Mouse (Mus musculus): ENCODE measurements at regions not wholly inside any gene's neighbourhood (a gene's known extent, or its start where the extent isn't known, plus 50 kb on each side); places are given as distances from the start of the nearest gene placed in this dataset.

DNA sequence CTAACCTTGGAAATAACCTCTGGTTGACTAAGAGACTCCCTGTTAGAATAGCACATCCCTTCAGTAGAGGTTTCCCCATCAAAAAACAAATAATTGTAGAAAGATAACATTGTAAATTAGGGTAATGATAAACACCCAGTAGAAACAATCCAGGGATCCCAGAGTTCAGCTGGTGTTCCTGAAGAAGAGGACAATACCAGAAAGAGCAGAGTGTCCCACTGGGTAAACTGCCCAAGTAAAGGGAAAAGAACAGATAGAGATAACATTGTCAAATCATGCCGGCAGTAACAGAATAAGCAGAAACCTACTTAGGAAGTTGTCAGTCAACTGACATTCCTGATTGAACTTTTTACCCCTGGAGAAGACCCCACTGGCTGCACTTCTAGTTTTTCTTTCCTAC, 440.1 kb downstream of the Cdh11 start:
- Histone ChIP-seq H3K27me3 (replicated peaks; ENCODE audit: control insufficient read depth, insufficient read depth, low read length) (no peaks in the 10 kb centered on the region), H3K9me3 (ENCODE audit: control insufficient read depth, low read length) (no peaks in the 10 kb centered on the region), H3K4me2 (ENCODE audit: low read length) (no peak overlapping the region), H3K4me3 (ENCODE audit: low read depth, low read length) (no peak overlapping the region), H3K9ac (ENCODE audit: low read length) (no peak overlapping the region), H3K4me1 (replicated peaks; ENCODE audit: control insufficient read depth, insufficient read depth, low read length) (no peaks in the 10 kb centered on the region), H3K27ac (ENCODE audit: low read depth) (no peak overlapping the region), H3K36me3 (ENCODE audit: control insufficient read depth, insufficient read depth, low read length) (no peaks in the 10 kb centered on the region)
- ATAC-seq (replicated peaks; ENCODE audit: low FRiP score, low TSS enrichment, low read depth), result no peak
- no peak for DNase-seq (ENCODE audit: low spot score)
- WGBS, result 55% methylated on average over 1 of the region's 1 CpGs

DNA sequence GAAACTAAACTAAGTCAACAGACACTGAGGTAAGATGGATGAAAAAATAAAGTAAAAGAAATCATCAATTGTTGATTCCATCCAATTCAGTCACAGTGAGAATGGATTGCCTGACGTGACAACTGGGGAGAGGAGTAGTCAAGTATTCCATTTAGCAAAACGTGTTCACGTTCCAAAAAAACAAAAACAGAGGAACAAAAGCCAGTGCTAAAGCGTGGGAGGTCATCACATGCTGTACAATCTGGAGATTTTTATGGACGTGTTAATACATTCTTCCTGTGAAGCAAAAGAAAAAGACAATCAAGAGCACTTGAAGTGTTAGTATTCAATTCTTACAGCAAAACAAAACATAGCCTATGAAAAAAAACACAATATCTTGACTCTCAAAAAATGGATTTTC, 452.9 kb downstream of the Cdh11 start:
- WGBS, result 73% methylated on average over 5 of the region's 5 CpGs
- no peaks in the 10 kb centered on the region for H3K36me3 ChIP-seq (ENCODE audit: control insufficient read depth, insufficient read depth, low read length)
- no peaks in the 10 kb centered on the region for H3K4me1 ChIP-seq (replicated peaks; ENCODE audit: control insufficient read depth, insufficient read depth, low read length)
- no peaks in the 10 kb centered on the region for H3K9me3 ChIP-seq (ENCODE audit: control insufficient read depth, low read length)
- no peak overlapping the region for H3K4me3 ChIP-seq (ENCODE audit: low read depth, low read length)
- no peak overlapping the region for H3K9ac ChIP-seq (ENCODE audit: low read length)
- no peak overlapping the region for H3K27ac ChIP-seq (ENCODE audit: low read depth)
- ATAC-seq (replicated peaks; ENCODE audit: low FRiP score, low TSS enrichment, low read depth) (no peak), DNase-seq (ENCODE audit: low spot score) (no peak)
- no peaks in the 10 kb centered on the region for H3K27me3 ChIP-seq (replicated peaks; ENCODE audit: control insufficient read depth, insufficient read depth, low read length)
- H3K4me2 ChIP-seq (ENCODE audit: low read length), result no peak overlapping the region

GRCm38 (mm10) chr8:102331151-102331550, 454.3 kb downstream of the Cdh11 start:
- Histone ChIP-seq H3K36me3 (ENCODE audit: control insufficient read depth, insufficient read depth, low read length) (no peaks in the 10 kb centered on the region), H3K9ac (ENCODE audit: low read length) (no peak overlapping the region), H3K27me3 (replicated peaks; ENCODE audit: control insufficient read depth, insufficient read depth, low read length) (no peaks in the 10 kb centered on the region), H3K27ac (ENCODE audit: low read depth) (no peak overlapping the region), H3K4me1 (replicated peaks; ENCODE audit: control insufficient read depth, insufficient read depth, low read length) (no peaks in the 10 kb centered on the region), H3K4me3 (ENCODE audit: low read depth, low read length) (no peak overlapping the region), H3K4me2 (ENCODE audit: low read length) (no peak overlapping the region), H3K9me3 (ENCODE audit: control insufficient read depth, low read length) (no peaks in the 10 kb centered on the region)
- ATAC-seq (replicated peaks; ENCODE audit: low FRiP score, low TSS enrichment, low read depth), result no peak
- 85% methylated on average over 4 of the region's 4 CpGs for WGBS
- DNase-seq (ENCODE audit: low spot score), result no peak

DNA sequence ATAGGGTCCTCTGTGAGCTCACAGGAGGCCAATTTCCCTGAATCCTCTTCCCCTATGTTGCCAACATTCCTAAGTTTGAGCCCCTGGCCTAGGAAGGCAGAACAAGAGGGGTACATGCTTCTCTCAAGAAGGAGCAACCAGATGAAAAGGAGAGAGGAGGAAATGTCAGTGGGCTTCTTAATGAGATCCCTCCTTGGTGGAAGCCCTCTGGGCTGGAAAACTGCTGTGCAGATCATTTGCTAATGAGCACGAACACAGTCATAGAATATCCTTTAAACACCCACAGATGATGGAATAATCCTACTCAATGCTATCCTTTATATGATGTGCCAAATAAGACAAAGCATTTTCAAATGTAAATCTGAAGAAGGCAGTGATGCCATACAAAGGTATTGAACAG, 455.5 kb downstream of the Cdh11 start:
- ATAC-seq (replicated peaks; ENCODE audit: low FRiP score, low TSS enrichment, low read depth) (no peak), DNase-seq (ENCODE audit: low spot score) (no peak)
- H3K9me3 ChIP-seq (ENCODE audit: control insufficient read depth, low read length), result no peaks in the 10 kb centered on the region
- no peak overlapping the region for H3K4me3 ChIP-seq (ENCODE audit: low read depth, low read length)
- H3K4me1 ChIP-seq (replicated peaks; ENCODE audit: control insufficient read depth, insufficient read depth, low read length), result no peaks in the 10 kb centered on the region
- H3K4me2 ChIP-seq (ENCODE audit: low read length), result no peak overlapping the region
- 84% methylated on average over 1 of the region's 1 CpGs for WGBS
- H3K36me3 ChIP-seq (ENCODE audit: control insufficient read depth, insufficient read depth, low read length), result no peaks in the 10 kb centered on the region
- no peak overlapping the region for H3K27ac ChIP-seq (ENCODE audit: low read depth)
- no peak overlapping the region for H3K9ac ChIP-seq (ENCODE audit: low read length)
- no peaks in the 10 kb centered on the region for H3K27me3 ChIP-seq (replicated peaks; ENCODE audit: control insufficient read depth, insufficient read depth, low read length)

Measured in intestine, embryonic 14.5 days (tissue).